Mouse (Mus musculus) MEL (cell line): ENCODE measurements at regions not wholly inside any gene's neighbourhood (a gene's known extent, or its start where the extent isn't known, plus 50 kb on each side); places are given as distances from the start of the nearest gene placed in this dataset.

Experiments
- CTCF ChIP-seq, 3 experiments: IDR thresholded peaks in 2 of 3; conservative IDR thresholded peaks in 1 of 3; 2 replicates each; pipeline ENCODE4 v1.5.1; 2011 to 2012; ENCODE audit warnings: low read length in 3 of 3, low read depth in 2 of 3, mild to moderate bottlenecking in 2 of 3, improper control_type of control experiment in 1 of 3, inconsistent platforms in 1 of 3, mixed read lengths in 1 of 3, moderate library complexity in 1 of 3; ENCODE audit not compliant: control insufficient read depth in 1 of 3, insufficient read depth in 1 of 3, poor library complexity in 1 of 3, severe bottlenecking in 1 of 3
- HCFC1 ChIP-seq: IDR thresholded peaks from 2 replicates; pipeline ENCODE4 v1.6.1; 2012; ENCODE audit warnings: low read depth, mild to moderate bottlenecking, inconsistent platforms, low read length, improper control_type of control experiment, moderate library complexity
- MYB ChIP-seq: IDR thresholded peaks from 2 replicates; pipeline ENCODE4 v1.6.1; 2011; ENCODE audit warnings: mild to moderate bottlenecking, low read depth, low read length, improper control_type of control experiment

- TF ChIP-seq HCFC1: no peak
- no peak for TF ChIP-seq MYB
- TF ChIP-seq CTCF (IDR thresholded peaks at IDR 0.05 in 2 of 3, conservative IDR thresholded peaks at IDR 0.05 in 1 of 3; ENCODE audit: control insufficient read depth in 1 of 3, insufficient read depth in 1 of 3, low read depth in 2 of 3, low read length in 3 of 3, poor library complexity in 1 of 3, severe bottlenecking in 1 of 3): no peak
Observed at GRCm38 (mm10) chr2:147254944-147255343, 60.9 kb upstream of the Nkx2-2 start.
